Mouse (Mus musculus) thymus, adult 18-20 months (tissue): ENCODE data around the gene Cd81.

Experiments used
- DNase-seq, 2 experiments: peaks; one replicate each; pipeline ENCODE4 v3.0.0; 2022; ENCODE audit warnings: mixed read lengths in 2 of 2

The Cd81 gene

GRCm38 (mm10) chr7:143072605-143073004, 20.1 kb downstream of the Cd81 start:
- no peak for DNase-seq

- DNase-seq: no peak
Observed at GRCm38 (mm10) chr7:143073086-143073485, 20.5 kb downstream of the Cd81 start.

GRCm38 (mm10) chr7:143075394-143075793, 22.9 kb downstream of the Cd81 start:
- no peak for DNase-seq

- no peak for DNase-seq
Observed at GRCm38 (mm10) chr7:143077351-143077750, 24.8 kb downstream of the Cd81 start.

- DNase-seq: no peak
Observed at GRCm38 (mm10) chr7:143082024-143082423, 29.5 kb downstream of the Cd81 start.

GRCm38 (mm10) chr7:143083708-143084107, 31.2 kb downstream of the Cd81 start:
- no peak for DNase-seq

- DNase-seq: peak in 1 of 2 experiments; percentile 18
Observed at GRCm38 (mm10) chr7:143086366-143086765, 33.8 kb downstream of the Cd81 start.

GRCm38 (mm10) chr7:143087070-143087579, 34.6 kb downstream of the Cd81 start:
- DNase-seq: no peak

- DNase-seq: no peak
Observed at GRCm38 (mm10) chr7:143093847-143094246, 41.3 kb downstream of the Cd81 start.

- no peak for DNase-seq
Observed at GRCm38 (mm10) chr7:143094592-143095553, 42.3 kb downstream of the Cd81 start, which contains the start of gene Trpm5. TSS of gene Trpm5 (minus strand) at chr7:143094642.

- DNase-seq: no peak
Observed at GRCm38 (mm10) chr7:143095554-143095907, 43.0 kb downstream of the Cd81 start.

- DNase-seq: no peak
Observed at GRCm38 (mm10) chr7:143100759-143101158, 48.2 kb downstream of the Cd81 start.

- DNase-seq: no peak
Observed at GRCm38 (mm10) chr7:143105258-143105897, 52.8 kb downstream of the Cd81 start.

GRCm38 (mm10) chr7:143106062-143106461, 53.5 kb downstream of the Cd81 start, which contains the start of gene Kcnq1:
TSS of gene Kcnq1 (plus strand) at chr7:143106362.
- DNase-seq: no peak

GRCm38 (mm10) chr7:143106672-143107465, 54.3 kb downstream of the Cd81 start:
- peak; percentile 15 to 17 for DNase-seq

- no peak for DNase-seq
Observed at GRCm38 (mm10) chr7:143108200-143108599, 55.7 kb downstream of the Cd81 start.

- DNase-seq: no peak
Observed at GRCm38 (mm10) chr7:143108996-143109660, 56.6 kb downstream of the Cd81 start.

- no peak for DNase-seq
Observed at GRCm38 (mm10) chr7:143109696-143110095, 57.2 kb downstream of the Cd81 start.

GRCm38 (mm10) chr7:143110803-143111202, 58.3 kb downstream of the Cd81 start:
- no peak for DNase-seq

GRCm38 (mm10) chr7:143111719-143112118, 59.2 kb downstream of the Cd81 start:
- DNase-seq: no peak

GRCm38 (mm10) chr7:143112395-143112794, 59.9 kb downstream of the Cd81 start:
- no peak for DNase-seq

- DNase-seq: no peak
Observed at GRCm38 (mm10) chr7:143114773-143115172, 62.2 kb downstream of the Cd81 start.
